Mouse (Mus musculus) cerebellum, adult 2 months (tissue): ENCODE results near the gene Inhbe.

ENCODE experiments used
- CTCF ChIP-seq: fragments of 200-500 bp; IDR thresholded peaks from 2 replicates; pipeline ENCODE4 v1.5.1; 2011; ENCODE audit warnings: low read depth, mild to moderate bottlenecking, control low read depth, low read length, moderate library complexity, borderline replicate concordance; ENCODE audit not compliant: insufficient read depth
- POLR2A ChIP-seq: fragments of 200-500 bp; IDR thresholded peaks from 2 replicates; pipeline ENCODE4 v1.6.1; 2011; ENCODE audit warnings: low read length, control low read depth, borderline replicate concordance; ENCODE audit not compliant: insufficient read depth

DNA sequence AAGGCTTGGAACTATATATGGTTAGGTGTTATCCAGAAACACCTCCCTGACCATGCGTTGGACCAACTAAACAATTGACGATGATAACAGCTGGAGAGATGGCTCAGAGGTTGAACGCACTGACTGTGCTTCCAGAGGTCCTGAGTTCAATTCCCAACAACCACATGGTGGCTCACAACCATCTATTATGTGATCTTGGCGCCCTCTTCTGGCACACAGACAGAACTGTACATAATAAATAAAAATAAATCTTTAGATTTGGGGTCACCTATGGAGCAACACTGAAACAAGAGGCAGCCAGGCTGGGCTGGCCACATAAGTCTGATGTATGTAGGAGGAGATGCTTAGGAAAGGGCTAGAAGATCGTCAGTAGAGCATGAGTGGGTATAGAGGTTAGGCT, 21.1 kb downstream of the Inhbe start:
- TF ChIP-seq POLR2A (no peak), CTCF (peak; percentile 13; the same call in 1 of the 2 replicates)
